Mouse (Mus musculus) megakaryocyte, adult 5-6 weeks (primary cell): Measurements from ENCODE around the gene Pdzd8. TPM values are rescaled to one million over a fixed set of nuclear protein-coding genes. Genes with fewer than 3 reads are reported as not detected.

ENCODE experiments used
- ATAC-seq: 2 replicates; pipeline ENCODE4 v1.8.0; 2016; ENCODE audit warnings: mild to moderate bottlenecking, inconsistent platforms; ENCODE audit not compliant: poor library complexity, severe bottlenecking
- total RNA-seq, 2 experiments: library from RNA; stranded (forward) in 1 of 2; stranded (reverse) in 1 of 2; fragments of 153-499, 151-499 nt in 1 of 2; fragments of 221-1000, 200-1000 nt in 1 of 2; gene quantifications; 2 replicates each; pipeline versions ENCODE4 v1.2.3 to v1.2.4; 2015 to 2017

The Pdzd8 gene
- total RNA-seq (2015): 53.5 and 57.7 TPM in 2 replicates
- 48.7 and 58.5 TPM in 2 replicates for total RNA-seq (2017)

GRCm38 (mm10) chr19:59345658-59346283, at the start of gene Pdzd8:
TSS of gene Pdzd8 (minus strand) at chr19:59345780.
- peak; percentile 57 for ATAC-seq

- ATAC-seq: no peak
These were observed 48.3 kb upstream of the Pdzd8 start for GRCm38 (mm10) chr19:59393777-59394441.

GRCm38 (mm10) chr19:59388847-59389606, 43.4 kb upstream of the Pdzd8 start:
- ATAC-seq: peak; percentile 89

GRCm38 (mm10) chr19:59388399-59388798, 42.8 kb upstream of the Pdzd8 start:
- no peak for ATAC-seq

- peak; percentile 53 for ATAC-seq
These were observed 41.6 kb upstream of the Pdzd8 start for GRCm38 (mm10) chr19:59387178-59387577.

- no peak for ATAC-seq
These were observed 39.3 kb upstream of the Pdzd8 start for GRCm38 (mm10) chr19:59384582-59385495.

GRCm38 (mm10) chr19:59382416-59382917, 36.9 kb upstream of the Pdzd8 start:
- ATAC-seq: no peak

- ATAC-seq: no peak
These were observed 34.4 kb upstream of the Pdzd8 start for GRCm38 (mm10) chr19:59379995-59380394.

- peak; percentile 53 for ATAC-seq
These were observed 30.9 kb upstream of the Pdzd8 start for GRCm38 (mm10) chr19:59376481-59376880.

GRCm38 (mm10) chr19:59374940-59375339, 29.4 kb upstream of the Pdzd8 start:
- ATAC-seq: peak; percentile 62

GRCm38 (mm10) chr19:59372928-59373327, 27.3 kb upstream of the Pdzd8 start:
- peak; percentile 84 for ATAC-seq

- no peak for ATAC-seq
These were observed 25.4 kb upstream of the Pdzd8 start for GRCm38 (mm10) chr19:59371016-59371415.

- no peak for ATAC-seq
These were observed 22.3 kb upstream of the Pdzd8 start for GRCm38 (mm10) chr19:59367892-59368291.

GRCm38 (mm10) chr19:59366724-59367123, 21.1 kb upstream of the Pdzd8 start:
- no peak for ATAC-seq

- no peak for ATAC-seq
These were observed 18.1 kb upstream of the Pdzd8 start for GRCm38 (mm10) chr19:59363666-59364065.

- no peak for ATAC-seq
These were observed 17.1 kb upstream of the Pdzd8 start for GRCm38 (mm10) chr19:59362646-59363045.

- peak; percentile 51 for ATAC-seq
These were observed 14.9 kb upstream of the Pdzd8 start for GRCm38 (mm10) chr19:59360486-59360896.

GRCm38 (mm10) chr19:59359202-59359601, 13.6 kb upstream of the Pdzd8 start:
- no peak for ATAC-seq

- no peak for ATAC-seq
These were observed 12.3 kb upstream of the Pdzd8 start for GRCm38 (mm10) chr19:59357878-59358277.

GRCm38 (mm10) chr19:59356843-59357595, 11.4 kb upstream of the Pdzd8 start:
- ATAC-seq: no peak
